Mouse (Mus musculus): ENCODE results near the gene Bace1. TPM values are rescaled to one million over a fixed set of nuclear protein-coding genes. Genes with fewer than 3 reads are reported as not detected.

Gene Bace1
- polyA plus RNA-seq (2014; fragmentation: Nextera tagmentation; extraction: Ambion mirVana) = 21.8 and 22.9 TPM in 2 replicates

GRCm38 (mm10) chr9:45838434-45839138, at the start of gene Bace1:
Bace1 (plus strand) TSS chr9:45838580.
- Histone ChIP-seq H3K36me3 (ENCODE audit: control insufficient read depth, insufficient read depth, low read length) (0 out of 2 replicates have a peak, but pooled peaks cover 2% of the 10 kb centered on the region), H3K9me3 (ENCODE audit: control insufficient read depth, low read length) (no peaks in the 10 kb centered on the region), H3K4me3 (ENCODE audit: control insufficient read depth in 1 of 2, insufficient read depth in 1 of 2, low read depth in 1 of 2, low read length in 2 of 2) (peak within 1 kb of the TSS; percentile 88 to 89), H3K9ac (ENCODE audit: low read length) (peak within 1 kb of the TSS; percentile 87), H3K4me2 (ENCODE audit: low read length) (peak within 1 kb of the TSS; percentile 85), H3K4me1 (ENCODE audit: control insufficient read depth in 2 of 2, insufficient read depth in 2 of 2, low read length in 2 of 2) (peaks cover 14 to 21% of the 10 kb centered on the region in 2 experiments), H3K27ac (replicated peaks in 1 of 2; ENCODE audit: control insufficient read depth in 1 of 2, insufficient read depth in 1 of 2, low read depth in 2 of 2, low read length in 2 of 2) (peak within 1 kb of the TSS in 1 of 2 experiments; percentile 66; a peak in 2 of 4 replicates), H3K27me3 (ENCODE audit: control insufficient read depth, insufficient read depth, low read length) (no peaks in the 10 kb centered on the region)
- WGBS = under 1% methylated on average over 40 of the region's 40 CpGs
- ATAC-seq (ENCODE audit: insufficient number of reproducible peaks, insufficient read depth, low FRiP score, low read depth) = peak; percentile 67; the same call in 1 of the 2 replicates

DNA sequence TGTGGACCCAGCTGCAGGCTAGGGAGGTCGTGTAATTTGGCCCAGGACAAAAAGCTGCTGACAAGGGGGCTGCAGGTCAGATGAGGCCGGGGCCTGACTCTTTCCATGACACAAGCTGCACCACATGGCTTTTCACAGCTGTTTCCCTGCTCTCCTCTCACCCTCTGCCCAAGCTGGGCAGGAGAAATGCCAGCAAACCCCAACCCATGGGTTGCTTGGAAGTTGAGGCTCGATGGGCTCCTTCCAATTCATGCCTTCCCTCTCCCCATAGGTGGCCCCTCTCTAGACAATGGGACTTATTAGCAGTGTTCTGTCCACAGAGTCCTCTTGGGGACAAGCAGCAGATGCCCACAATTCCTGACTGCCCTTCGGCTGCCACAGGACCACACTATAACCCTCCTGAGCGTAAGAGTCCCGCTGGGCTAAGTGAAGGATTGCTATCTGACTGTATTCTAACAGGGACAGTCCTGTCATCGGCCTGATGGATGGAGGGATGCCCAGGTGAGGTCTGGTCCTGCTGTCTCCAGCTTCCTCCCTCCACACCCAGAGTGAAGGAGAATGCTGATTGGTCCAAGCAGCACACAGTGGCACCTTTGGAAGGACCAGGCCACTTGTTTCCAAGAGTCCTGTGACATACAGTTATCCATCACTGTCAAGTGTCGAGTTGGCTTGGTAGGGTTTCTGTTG, 46.8 kb upstream of the Bace1 start:
- H3K9me3 ChIP-seq (ENCODE audit: control insufficient read depth, low read length) = no peaks in the 10 kb centered on the region
- no peak for ATAC-seq (ENCODE audit: insufficient number of reproducible peaks, insufficient read depth, low FRiP score, low read depth)
- 82% methylated on average over 8 of the region's 8 CpGs for WGBS
- peaks cover 41% of the 10 kb centered on the region; the same call in 1 of the 2 replicates for H3K36me3 ChIP-seq (ENCODE audit: control insufficient read depth, insufficient read depth, low read length)
- H3K27me3 ChIP-seq (ENCODE audit: control insufficient read depth, insufficient read depth, low read length) = no peaks in the 10 kb centered on the region
- no peak overlapping the region for H3K4me3 ChIP-seq (ENCODE audit: control insufficient read depth in 1 of 2, insufficient read depth in 1 of 2, low read depth in 1 of 2, low read length in 2 of 2)
- peaks cover 11 to 19% of the 10 kb centered on the region in 2 experiments for H3K4me1 ChIP-seq (ENCODE audit: control insufficient read depth in 2 of 2, insufficient read depth in 2 of 2, low read length in 2 of 2)
- H3K9ac ChIP-seq (ENCODE audit: low read length) = no peak overlapping the region
- H3K4me2 ChIP-seq (ENCODE audit: low read length) = no peak overlapping the region
- H3K27ac ChIP-seq (replicated peaks in 1 of 2; ENCODE audit: control insufficient read depth in 1 of 2, insufficient read depth in 1 of 2, low read depth in 2 of 2, low read length in 2 of 2) = no peak overlapping the region

GRCm38 (mm10) chr9:45792235-45792634, 46.1 kb upstream of the Bace1 start:
- Histone ChIP-seq H3K27me3 (ENCODE audit: control insufficient read depth, insufficient read depth, low read length) (no peaks in the 10 kb centered on the region), H3K4me1 (ENCODE audit: control insufficient read depth in 2 of 2, insufficient read depth in 2 of 2, low read length in 2 of 2) (peaks cover 5 to 13% of the 10 kb centered on the region in 2 experiments), H3K27ac (replicated peaks in 1 of 2; ENCODE audit: control insufficient read depth in 1 of 2, insufficient read depth in 1 of 2, low read depth in 2 of 2, low read length in 2 of 2) (no peak overlapping the region), H3K9ac (ENCODE audit: low read length) (no peak overlapping the region), H3K4me3 (ENCODE audit: control insufficient read depth in 1 of 2, insufficient read depth in 1 of 2, low read depth in 1 of 2, low read length in 2 of 2) (no peak overlapping the region), H3K36me3 (ENCODE audit: control insufficient read depth, insufficient read depth, low read length) (peaks cover 41% of the 10 kb centered on the region; the same call in 1 of the 2 replicates), H3K4me2 (ENCODE audit: low read length) (no peak overlapping the region), H3K9me3 (ENCODE audit: control insufficient read depth, low read length) (no peaks in the 10 kb centered on the region)
- no peak for ATAC-seq (ENCODE audit: insufficient number of reproducible peaks, insufficient read depth, low FRiP score, low read depth)
- 95% methylated on average over 1 of the region's 1 CpGs for WGBS

DNA sequence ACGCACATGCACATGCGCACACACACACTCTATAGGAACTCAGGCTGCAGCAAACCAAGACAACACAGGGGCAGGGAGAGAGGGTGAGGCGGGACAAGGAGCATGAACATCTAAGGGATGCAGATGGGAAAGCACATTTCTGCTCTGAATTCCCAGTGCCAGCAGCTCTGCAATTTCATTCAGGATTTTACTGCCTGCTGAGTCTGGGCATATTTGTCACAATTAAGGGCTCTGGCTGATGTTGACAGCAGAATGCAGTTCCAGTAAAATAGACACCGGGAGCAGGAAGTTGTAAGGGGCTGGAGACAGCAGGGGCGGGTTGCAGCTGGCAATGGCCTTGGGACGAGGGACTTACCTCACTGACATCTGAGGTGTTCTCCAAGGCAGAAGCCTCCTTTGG, 44.7 kb upstream of the Bace1 start:
- peaks cover 3 to 5% of the 10 kb centered on the region in 2 experiments; a peak in 3 of 4 replicates for H3K4me1 ChIP-seq (ENCODE audit: control insufficient read depth in 2 of 2, insufficient read depth in 2 of 2, low read length in 2 of 2)
- WGBS = 82% methylated on average over 6 of the region's 6 CpGs
- H3K9ac ChIP-seq (ENCODE audit: low read length) = no peak overlapping the region
- H3K4me2 ChIP-seq (ENCODE audit: low read length) = no peak overlapping the region
- peaks cover 41% of the 10 kb centered on the region; the same call in 1 of the 2 replicates for H3K36me3 ChIP-seq (ENCODE audit: control insufficient read depth, insufficient read depth, low read length)
- no peaks in the 10 kb centered on the region for H3K27me3 ChIP-seq (ENCODE audit: control insufficient read depth, insufficient read depth, low read length)
- no peak for ATAC-seq (ENCODE audit: insufficient number of reproducible peaks, insufficient read depth, low FRiP score, low read depth)
- H3K27ac ChIP-seq (replicated peaks in 1 of 2; ENCODE audit: control insufficient read depth in 1 of 2, insufficient read depth in 1 of 2, low read depth in 2 of 2, low read length in 2 of 2) = no peak overlapping the region
- no peaks in the 10 kb centered on the region for H3K9me3 ChIP-seq (ENCODE audit: control insufficient read depth, low read length)
- no peak overlapping the region for H3K4me3 ChIP-seq (ENCODE audit: control insufficient read depth in 1 of 2, insufficient read depth in 1 of 2, low read depth in 1 of 2, low read length in 2 of 2)

DNA sequence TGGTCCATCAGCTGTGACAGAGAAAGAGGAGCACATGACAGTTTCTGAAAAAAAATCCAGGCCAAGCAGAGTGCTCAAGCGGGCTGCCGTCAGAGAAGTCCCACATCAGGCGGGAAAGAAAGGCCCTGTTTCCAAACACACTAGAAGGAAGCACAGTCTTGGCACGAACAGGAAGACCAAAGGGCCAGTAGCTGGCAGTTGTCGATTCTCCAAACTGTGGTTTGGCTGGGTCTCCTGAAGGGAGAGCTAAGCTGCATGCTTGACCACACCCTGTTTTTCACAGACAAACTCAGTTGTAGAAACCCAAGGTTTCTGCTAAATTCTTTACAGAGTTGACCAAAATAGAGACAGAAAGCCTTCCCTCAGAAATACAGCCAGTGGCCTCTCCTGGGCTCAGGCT, 42.7 kb upstream of the Bace1 start:
- H3K9ac ChIP-seq (ENCODE audit: low read length) = no peak overlapping the region

GRCm38 (mm10) chr9:45797271-45797670, 41.1 kb upstream of the Bace1 start:
- H3K4me3 ChIP-seq (ENCODE audit: control insufficient read depth in 1 of 2, insufficient read depth in 1 of 2, low read depth in 1 of 2, low read length in 2 of 2) = no peak overlapping the region
- ATAC-seq (ENCODE audit: insufficient number of reproducible peaks, insufficient read depth, low FRiP score, low read depth) = no peak
- H3K36me3 ChIP-seq (ENCODE audit: control insufficient read depth, insufficient read depth, low read length) = peaks cover 32% of the 10 kb centered on the region
- H3K4me1 ChIP-seq (ENCODE audit: control insufficient read depth in 2 of 2, insufficient read depth in 2 of 2, low read length in 2 of 2) = peaks cover 5 to 11% of the 10 kb centered on the region in 2 experiments; a peak in 3 of 4 replicates
- H3K9me3 ChIP-seq (ENCODE audit: control insufficient read depth, low read length) = no peaks in the 10 kb centered on the region
- no peaks in the 10 kb centered on the region for H3K27me3 ChIP-seq (ENCODE audit: control insufficient read depth, insufficient read depth, low read length)
- H3K27ac ChIP-seq (replicated peaks in 1 of 2; ENCODE audit: control insufficient read depth in 1 of 2, insufficient read depth in 1 of 2, low read depth in 2 of 2, low read length in 2 of 2) = no peak overlapping the region
- no peak overlapping the region for H3K9ac ChIP-seq (ENCODE audit: low read length)
- 85% methylated on average over 3 of the region's 3 CpGs for WGBS
- no peak overlapping the region for H3K4me2 ChIP-seq (ENCODE audit: low read length)

More for the DNA sequence above, 42.7 kb upstream of the Bace1 start:
- 83% methylated on average over 5 of the region's 5 CpGs for WGBS
- Histone ChIP-seq H3K9me3 (ENCODE audit: control insufficient read depth, low read length) (no peaks in the 10 kb centered on the region), H3K27ac (replicated peaks in 1 of 2; ENCODE audit: control insufficient read depth in 1 of 2, insufficient read depth in 1 of 2, low read depth in 2 of 2, low read length in 2 of 2) (no peak overlapping the region), H3K36me3 (ENCODE audit: control insufficient read depth, insufficient read depth, low read length) (peaks cover 36% of the 10 kb centered on the region; the same call in 1 of the 2 replicates), H3K4me3 (ENCODE audit: control insufficient read depth in 1 of 2, insufficient read depth in 1 of 2, low read depth in 1 of 2, low read length in 2 of 2) (no peak overlapping the region), H3K4me1 (ENCODE audit: control insufficient read depth in 2 of 2, insufficient read depth in 2 of 2, low read length in 2 of 2) (peaks cover 5 to 11% of the 10 kb centered on the region in 2 experiments; a peak in 3 of 4 replicates), H3K4me2 (ENCODE audit: low read length) (no peak overlapping the region), H3K27me3 (ENCODE audit: control insufficient read depth, insufficient read depth, low read length) (no peaks in the 10 kb centered on the region)
- no peak for ATAC-seq (ENCODE audit: insufficient number of reproducible peaks, insufficient read depth, low FRiP score, low read depth)

GRCm38 (mm10) chr9:45798467-45799164, 39.8 kb upstream of the Bace1 start:
- peak overlapping the region; percentile 54 for H3K9ac ChIP-seq (ENCODE audit: low read length)
- peaks cover 5 to 11% of the 10 kb centered on the region in 2 experiments; a peak in 3 of 4 replicates for H3K4me1 ChIP-seq (ENCODE audit: control insufficient read depth in 2 of 2, insufficient read depth in 2 of 2, low read length in 2 of 2)
- H3K27ac ChIP-seq (replicated peaks in 1 of 2; ENCODE audit: control insufficient read depth in 1 of 2, insufficient read depth in 1 of 2, low read depth in 2 of 2, low read length in 2 of 2) = peak overlapping the region in 1 of 2 experiments; percentile 37; a peak in 1 of 4 replicates
- H3K36me3 ChIP-seq (ENCODE audit: control insufficient read depth, insufficient read depth, low read length) = peaks cover 26% of the 10 kb centered on the region
- H3K9me3 ChIP-seq (ENCODE audit: control insufficient read depth, low read length) = no peaks in the 10 kb centered on the region
- WGBS = 16% methylated on average over 13 of the region's 13 CpGs
- peak overlapping the region in 1 of 2 experiments; percentile 9; a peak in 1 of 4 replicates for H3K4me3 ChIP-seq (ENCODE audit: control insufficient read depth in 1 of 2, insufficient read depth in 1 of 2, low read depth in 1 of 2, low read length in 2 of 2)
- ATAC-seq (ENCODE audit: insufficient number of reproducible peaks, insufficient read depth, low FRiP score, low read depth) = peak; percentile 67
- no peaks in the 10 kb centered on the region for H3K27me3 ChIP-seq (ENCODE audit: control insufficient read depth, insufficient read depth, low read length)
- H3K4me2 ChIP-seq (ENCODE audit: low read length) = peak overlapping the region; percentile 56

Data from heart, embryonic 14.5 days (tissue).